Mouse (Mus musculus): ENCODE results near the gene Wnk1. TPM values are rescaled to one million over a fixed set of nuclear protein-coding genes. Genes with fewer than 3 reads are reported as not detected.
A peak's percentile ranks its signal among the peaks of the same experiment; 100 is the strongest.

Gene Wnk1
- polyA plus RNA-seq, 1 experiment from 2014 or later = 42.6 TPM

DNA sequence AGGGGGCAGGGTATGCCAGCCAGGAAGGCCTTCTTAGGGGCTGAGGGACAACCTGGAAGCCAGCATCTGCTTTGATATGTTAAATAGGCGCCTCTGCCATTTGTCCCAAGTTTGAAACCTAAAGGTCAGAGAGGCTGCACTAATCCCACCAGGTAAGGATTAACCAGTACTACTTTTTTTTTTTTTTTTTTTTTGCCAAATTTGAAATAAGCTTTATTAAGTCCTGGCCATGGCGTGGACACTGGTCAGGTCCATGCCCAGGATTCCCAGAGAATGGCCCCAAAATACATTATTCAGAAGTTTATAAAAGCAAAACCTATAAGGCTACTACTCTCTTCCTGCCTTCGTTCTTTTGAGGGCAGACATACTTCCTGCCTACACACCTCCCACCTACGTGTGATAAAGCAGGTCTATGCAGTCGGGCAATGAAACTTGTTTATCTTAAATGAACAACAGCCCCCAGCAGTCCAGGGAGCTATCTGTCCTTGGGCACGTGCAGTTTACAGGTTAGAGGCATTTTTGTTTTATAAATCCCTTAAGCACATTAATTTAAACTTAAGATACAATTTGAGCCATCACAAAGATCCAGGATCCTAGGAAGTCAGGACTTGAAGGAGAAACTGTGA lies 27.2 kb upstream of the Wnk1 start:
- ATAC-seq = no peak
- H3K36me3 ChIP-seq = no peaks in the 10 kb centered on the region
- no peaks in the 10 kb centered on the region for H3K4me1 ChIP-seq (replicated peaks)
- WGBS = 56% methylated on average over 6 of the region's 6 CpGs
- H3K4me3 ChIP-seq (replicated peaks) = no peak overlapping the region
- no peak overlapping the region for H3K9ac ChIP-seq
- no peaks in the 10 kb centered on the region for H3K9me3 ChIP-seq
- H3K27ac ChIP-seq = no peak overlapping the region
- H3K27me3 ChIP-seq (replicated peaks) = no peaks in the 10 kb centered on the region
- H3K4me2 ChIP-seq (replicated peaks) = no peak overlapping the region

DNA sequence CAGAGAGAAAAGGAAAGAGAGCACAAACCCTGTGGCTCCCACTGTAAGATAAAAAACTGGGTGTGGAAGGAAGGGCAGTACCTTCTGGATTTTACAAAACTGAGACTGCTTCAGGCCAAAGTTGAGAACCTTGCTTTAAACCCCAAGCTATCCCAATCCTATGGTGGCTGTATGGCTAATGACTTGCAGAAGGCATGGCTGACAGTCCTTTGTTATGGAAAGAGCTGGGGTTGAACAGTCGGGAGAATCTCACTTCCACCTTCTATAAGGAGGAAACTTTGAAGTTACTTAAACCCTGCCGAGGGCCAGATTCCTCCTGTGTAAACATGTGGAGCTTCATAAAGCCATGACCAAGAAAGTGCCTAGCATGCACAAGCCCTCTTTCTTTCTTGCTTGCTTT lies 26.2 kb upstream of the Wnk1 start:
- no peak overlapping the region for H3K9ac ChIP-seq
- WGBS = 32% methylated on average over 2 of the region's 2 CpGs
- no peaks in the 10 kb centered on the region for H3K4me1 ChIP-seq (replicated peaks)
- H3K36me3 ChIP-seq = no peaks in the 10 kb centered on the region
- no peaks in the 10 kb centered on the region for H3K27me3 ChIP-seq (replicated peaks)
- no peak overlapping the region for H3K27ac ChIP-seq
- no peak overlapping the region for H3K4me2 ChIP-seq (replicated peaks)
- H3K4me3 ChIP-seq (replicated peaks) = no peak overlapping the region
- ATAC-seq = no peak
- H3K9me3 ChIP-seq = no peaks in the 10 kb centered on the region

DNA sequence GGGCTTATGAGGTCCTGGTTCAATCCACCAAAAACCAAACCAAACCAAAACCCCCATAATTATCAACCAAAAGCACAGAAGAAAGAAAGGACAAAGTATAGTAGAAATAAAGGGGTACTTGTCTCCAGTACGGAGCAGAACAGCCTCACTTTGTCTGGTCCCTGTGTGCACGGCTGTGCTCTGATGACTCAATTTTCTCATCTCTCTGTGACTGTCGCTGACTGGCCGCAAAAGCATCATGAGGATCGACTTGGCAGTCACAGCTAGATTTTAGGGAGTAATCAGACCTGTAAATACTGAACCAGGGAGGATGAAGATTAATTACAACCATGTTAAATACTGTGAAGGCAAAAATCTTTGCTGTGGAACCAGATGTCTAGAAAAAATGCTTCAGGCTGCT lies 24.5 kb upstream of the Wnk1 start:
- Histone ChIP-seq H3K27me3 (replicated peaks) (no peaks in the 10 kb centered on the region), H3K9me3 (no peaks in the 10 kb centered on the region), H3K36me3 (no peaks in the 10 kb centered on the region), H3K27ac (no peak overlapping the region), H3K4me1 (replicated peaks) (no peaks in the 10 kb centered on the region), H3K9ac (no peak overlapping the region), H3K4me2 (replicated peaks) (no peak overlapping the region), H3K4me3 (replicated peaks) (no peak overlapping the region)
- 78% methylated on average over 5 of the region's 5 CpGs for WGBS
- ATAC-seq = no peak

DNA sequence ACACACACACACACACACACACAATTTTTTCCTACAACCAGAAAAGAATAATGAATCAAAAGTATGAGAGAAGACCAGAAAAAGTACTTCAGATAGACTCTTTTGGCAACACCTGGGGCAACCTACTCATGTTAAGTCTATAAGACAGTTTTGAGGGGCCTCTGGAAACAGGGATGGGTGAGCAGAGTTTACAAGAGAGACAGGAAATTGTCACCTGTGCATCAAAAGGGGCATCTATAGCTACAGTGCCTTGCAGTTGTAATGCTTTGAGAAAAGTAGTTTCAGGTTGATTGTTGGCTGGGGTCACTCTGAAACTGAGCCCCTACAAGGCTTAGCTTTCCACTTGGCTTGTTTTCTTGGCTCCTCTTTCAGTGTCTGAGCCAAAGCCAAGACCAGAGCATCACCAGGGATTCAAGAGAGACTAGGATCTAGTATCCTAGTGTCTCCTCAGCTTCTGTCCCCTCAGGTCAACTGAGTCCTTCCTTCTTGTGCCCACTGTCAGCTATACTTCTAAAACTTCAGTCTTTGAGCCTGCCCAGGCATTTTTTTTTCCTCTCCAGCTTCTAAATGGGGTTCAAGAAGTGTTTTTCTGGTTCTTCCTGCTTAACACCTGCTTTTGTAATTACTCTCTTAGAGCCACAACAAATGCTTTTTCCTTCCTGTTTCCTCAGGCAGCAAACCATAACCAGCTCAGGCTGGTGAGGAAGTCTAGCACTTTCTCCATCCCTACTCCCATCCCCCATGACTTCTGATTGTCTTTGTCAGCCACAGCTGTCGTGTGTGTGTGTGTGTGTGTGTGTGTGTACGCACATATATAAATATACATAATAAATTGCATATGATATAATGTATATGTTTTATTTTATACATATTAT lies 17.4 kb upstream of the Wnk1 start:
- no peak for ATAC-seq

DNA sequence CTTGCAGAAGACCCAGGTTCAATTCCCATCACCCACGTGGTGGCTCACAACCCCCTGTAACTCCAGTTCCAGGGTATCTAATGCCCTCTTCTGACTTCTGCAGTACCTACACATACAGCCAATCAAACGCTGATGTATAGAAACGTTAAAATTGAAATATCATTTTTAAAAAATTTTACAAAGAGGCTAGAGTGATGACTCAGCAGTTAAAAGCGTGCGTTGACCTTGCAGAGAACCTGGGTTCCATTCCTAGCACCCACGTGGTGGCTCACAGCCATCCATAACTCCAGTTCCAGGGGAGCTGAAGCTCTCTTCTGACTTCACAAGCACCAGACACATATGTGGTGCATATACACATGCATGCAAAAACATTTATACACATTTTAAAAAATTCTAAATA lies 15.9 kb upstream of the Wnk1 start:
- Histone ChIP-seq H3K9ac (no peak overlapping the region), H3K27me3 (replicated peaks) (no peaks in the 10 kb centered on the region), H3K4me2 (replicated peaks) (no peak overlapping the region), H3K9me3 (no peaks in the 10 kb centered on the region), H3K4me3 (replicated peaks) (no peak overlapping the region), H3K36me3 (no peaks in the 10 kb centered on the region), H3K4me1 (replicated peaks) (no peaks in the 10 kb centered on the region), H3K27ac (no peak overlapping the region)
- WGBS = 78% methylated on average over 6 of the region's 6 CpGs
- ATAC-seq = no peak

More for the DNA sequence above, 17.4 kb upstream of the Wnk1 start:
- Histone ChIP-seq H3K27me3 (replicated peaks) (no peaks in the 10 kb centered on the region), H3K4me3 (replicated peaks) (no peak overlapping the region), H3K36me3 (no peaks in the 10 kb centered on the region), H3K27ac (no peak overlapping the region), H3K4me2 (replicated peaks) (no peak overlapping the region), H3K9me3 (no peaks in the 10 kb centered on the region), H3K9ac (no peak overlapping the region), H3K4me1 (replicated peaks) (no peaks in the 10 kb centered on the region)
- WGBS = 61% methylated on average over 2 of the region's 2 CpGs

DNA sequence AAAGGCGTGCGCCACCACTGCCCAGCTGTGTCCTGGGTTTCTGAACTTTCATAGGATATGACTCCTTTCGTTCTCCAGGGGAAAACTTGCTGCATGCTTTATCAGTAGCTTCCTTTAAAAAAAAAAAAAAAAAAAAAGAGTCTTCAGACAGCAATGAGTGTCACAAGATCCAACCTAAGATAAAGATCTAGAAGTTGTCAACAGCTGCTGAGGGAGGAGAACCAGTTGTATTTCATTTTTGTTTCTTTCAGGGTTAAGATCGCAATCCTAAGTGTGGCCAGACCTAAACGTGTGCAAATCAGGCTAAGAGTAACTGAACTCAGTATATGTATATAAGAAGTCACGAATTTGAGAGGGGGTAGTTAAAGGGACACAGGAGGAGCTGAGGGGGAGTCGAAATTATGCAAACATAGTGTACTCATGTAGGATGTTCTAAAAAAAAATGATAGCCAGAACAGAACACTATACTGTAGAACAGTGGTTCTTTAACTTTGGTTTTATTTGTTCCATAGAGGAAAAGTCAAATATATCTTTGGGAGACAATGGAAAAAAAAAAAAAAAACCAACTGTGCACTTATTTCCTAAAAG lies 9.3 kb upstream of the Wnk1 start:
- 67% methylated on average over 7 of the region's 7 CpGs for WGBS
- no peak overlapping the region for H3K27ac ChIP-seq
- no peak for ATAC-seq
- H3K27me3 ChIP-seq (replicated peaks) = no peaks in the 10 kb centered on the region
- no peak overlapping the region for H3K4me2 ChIP-seq (replicated peaks)
- H3K4me1 ChIP-seq (replicated peaks) = no peaks in the 10 kb centered on the region
- H3K36me3 ChIP-seq = no peaks in the 10 kb centered on the region
- H3K9me3 ChIP-seq = no peaks in the 10 kb centered on the region
- no peak overlapping the region for H3K9ac ChIP-seq
- no peak overlapping the region for H3K4me3 ChIP-seq (replicated peaks)

DNA sequence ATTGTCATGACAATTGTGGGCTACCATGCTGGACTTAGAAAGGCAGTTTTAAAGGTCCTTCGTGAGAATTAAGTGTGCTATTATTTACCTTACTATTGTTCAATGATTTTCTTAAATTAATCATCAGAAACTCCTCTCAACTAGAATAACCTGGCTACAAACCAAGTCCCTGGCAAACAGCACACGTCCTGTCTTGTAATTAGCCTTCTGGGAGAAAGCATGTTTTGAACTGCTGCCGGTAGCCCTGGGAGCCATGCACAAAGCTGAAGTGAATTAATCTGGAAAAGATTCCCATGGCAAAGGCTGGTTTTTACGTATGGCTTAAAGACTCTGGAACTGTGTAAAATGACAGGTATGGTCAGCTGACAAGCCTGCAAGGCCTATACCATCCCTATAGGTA lies 6.9 kb upstream of the Wnk1 start:
- Histone ChIP-seq H3K4me1 (replicated peaks) (no peaks in the 10 kb centered on the region), H3K27me3 (replicated peaks) (no peaks in the 10 kb centered on the region), H3K9me3 (no peaks in the 10 kb centered on the region), H3K36me3 (no peaks in the 10 kb centered on the region), H3K4me2 (replicated peaks) (no peak overlapping the region), H3K9ac (no peak overlapping the region), H3K27ac (no peak overlapping the region), H3K4me3 (replicated peaks) (no peak overlapping the region)
- no peak for ATAC-seq
- 77% methylated on average over 4 of the region's 4 CpGs for WGBS

DNA sequence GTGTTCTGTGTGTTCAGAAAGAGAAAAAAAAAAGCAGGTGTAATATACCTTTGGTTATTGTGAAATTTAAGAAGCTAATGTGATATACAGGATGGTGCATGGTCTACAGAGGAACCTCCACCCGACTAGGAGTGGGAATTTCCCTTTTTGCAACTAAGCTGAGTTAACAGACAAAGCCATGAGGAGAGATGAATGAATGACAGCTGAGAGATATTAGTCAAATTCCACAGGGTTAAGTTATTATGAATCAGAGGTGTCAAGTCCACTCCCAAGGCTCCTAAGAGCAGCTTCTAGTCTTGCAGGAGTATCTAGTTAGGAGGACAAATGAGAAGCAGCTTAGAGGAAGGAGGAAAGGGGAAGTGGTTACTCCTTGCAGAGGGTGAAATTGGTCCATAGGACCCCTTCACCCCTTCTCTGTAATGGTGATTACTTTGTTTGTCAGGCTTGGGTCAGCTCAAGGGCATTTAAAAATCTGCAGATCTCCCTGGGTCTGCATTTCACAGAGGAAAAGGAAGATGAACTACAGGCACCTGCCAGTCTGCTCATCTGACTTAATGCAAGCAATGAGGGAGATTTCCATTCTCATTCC lies 4.3 kb upstream of the Wnk1 start:
- H3K27me3 ChIP-seq (replicated peaks) = no peaks in the 10 kb centered on the region
- H3K9ac ChIP-seq = no peak overlapping the region
- no peaks in the 10 kb centered on the region for H3K4me1 ChIP-seq (replicated peaks)
- H3K4me2 ChIP-seq (replicated peaks) = no peak overlapping the region
- no peak for ATAC-seq
- H3K4me3 ChIP-seq (replicated peaks) = no peak overlapping the region
- no peaks in the 10 kb centered on the region for H3K36me3 ChIP-seq
- H3K9me3 ChIP-seq = no peaks in the 10 kb centered on the region
- H3K27ac ChIP-seq = no peak overlapping the region
- WGBS = 63% methylated on average over 1 of the region's 1 CpGs

DNA sequence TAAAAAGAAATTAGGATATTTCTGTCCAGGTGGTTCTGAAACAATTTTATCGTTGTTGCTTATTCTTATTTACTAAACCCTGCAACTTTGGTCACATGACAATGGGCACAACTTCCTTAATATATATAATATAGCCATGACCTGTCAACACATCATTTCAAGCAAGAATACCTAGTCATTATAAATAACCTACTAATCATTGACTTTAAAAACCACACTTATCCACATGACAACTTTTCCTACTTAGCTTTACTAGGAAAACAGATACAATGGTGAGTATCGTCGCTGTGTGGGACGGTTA lies 2.0 kb upstream of the Wnk1 start:
- H3K9me3 ChIP-seq = no peaks in the 10 kb centered on the region
- H3K27me3 ChIP-seq (replicated peaks) = no peaks in the 10 kb centered on the region
- WGBS = 92% methylated on average over 4 of the region's 4 CpGs
- no peaks in the 10 kb centered on the region for H3K36me3 ChIP-seq
- H3K4me2 ChIP-seq (replicated peaks) = no peak overlapping the region
- H3K9ac ChIP-seq = no peak overlapping the region
- no peaks in the 10 kb centered on the region for H3K4me1 ChIP-seq (replicated peaks)
- ATAC-seq = no peak
- H3K4me3 ChIP-seq (replicated peaks) = no peak overlapping the region
- H3K27ac ChIP-seq = no peak overlapping the region

DNA sequence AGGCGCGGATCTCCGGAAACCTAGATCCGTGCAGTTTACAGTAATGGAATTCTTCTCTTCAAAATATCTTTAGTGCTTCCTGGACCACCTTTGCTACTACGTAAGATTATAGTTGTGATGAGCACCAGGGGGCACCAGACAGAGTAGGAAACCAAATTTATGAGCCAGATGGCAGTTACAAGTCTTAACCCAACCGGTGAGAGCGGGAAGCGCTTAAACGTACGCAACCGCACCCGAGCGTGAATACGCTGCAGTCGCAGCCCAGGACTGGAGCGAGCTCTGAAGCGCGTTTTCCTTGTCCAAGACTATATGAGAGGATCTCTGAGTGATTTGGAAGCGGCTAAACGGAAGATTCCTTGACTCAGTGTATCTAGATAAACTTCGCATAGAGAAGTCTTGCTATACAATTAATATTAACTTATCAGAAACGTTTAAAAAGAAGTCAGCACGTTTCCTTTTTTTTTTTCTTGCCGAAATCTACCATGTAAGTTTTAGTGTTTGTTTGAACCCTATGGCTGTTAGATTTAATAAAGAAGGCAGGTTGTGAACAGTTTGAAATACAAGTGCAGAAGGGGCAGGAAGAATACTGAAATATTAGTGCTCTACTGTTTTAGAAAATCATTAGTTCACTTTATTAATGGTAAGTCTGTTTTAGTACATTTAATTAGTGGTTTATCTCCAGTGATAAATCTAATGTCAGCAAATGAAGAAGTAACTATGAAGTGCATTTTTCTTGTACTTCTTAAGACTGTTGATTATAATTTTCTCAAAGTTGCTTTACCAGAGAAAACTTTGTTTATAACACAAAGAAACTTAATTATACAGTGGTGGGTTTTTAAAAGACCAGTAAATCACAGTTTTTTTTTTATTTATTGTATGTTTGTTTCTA lies 1.4 kb upstream of the Wnk1 start:
- Histone ChIP-seq H3K4me1 (replicated peaks) (no peaks in the 10 kb centered on the region), H3K4me2 (replicated peaks) (peak overlapping the region; percentile 83), H3K4me3 (replicated peaks) (peak overlapping the region; percentile 95), H3K9me3 (no peaks in the 10 kb centered on the region), H3K27ac (peak overlapping the region; percentile 73), H3K27me3 (replicated peaks) (no peaks in the 10 kb centered on the region), H3K36me3 (no peaks in the 10 kb centered on the region), H3K9ac (peak overlapping the region; percentile 18)
- peak; percentile 26; the same call in 1 of the 2 replicates for ATAC-seq
- under 1% methylated on average over 24 of the region's 24 CpGs for WGBS

DNA sequence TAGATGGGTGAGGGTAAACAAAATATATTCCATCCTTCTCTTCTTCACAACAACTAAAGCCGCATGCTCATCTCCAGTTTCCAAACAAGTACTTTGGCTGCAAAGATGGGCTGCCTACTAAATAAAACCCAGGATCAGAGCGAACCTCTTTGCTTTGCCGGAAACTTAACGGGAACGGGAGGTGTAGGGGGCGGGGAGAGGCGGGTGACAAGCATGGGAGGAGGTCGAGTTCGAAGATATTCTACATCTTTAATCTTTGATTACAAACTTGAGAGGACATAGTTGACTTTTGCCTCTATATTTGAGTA lies 738 bp upstream of the Wnk1 start:
- Histone ChIP-seq H3K9me3 (no peaks in the 10 kb centered on the region), H3K4me2 (replicated peaks) (peak overlapping the region; percentile 83), H3K4me3 (replicated peaks) (peak overlapping the region; percentile 95), H3K36me3 (no peaks in the 10 kb centered on the region), H3K27me3 (replicated peaks) (no peaks in the 10 kb centered on the region), H3K27ac (peak overlapping the region; percentile 73), H3K4me1 (replicated peaks) (no peaks in the 10 kb centered on the region), H3K9ac (peak overlapping the region; percentile 18)
- under 1% methylated on average over 9 of the region's 9 CpGs for WGBS
- ATAC-seq = peak; percentile 11; the same call in 1 of the 2 replicates
